Mouse (Mus musculus) macrophage (primary cell): ENCODE results near the gene Ten1. TPM values are rescaled to one million over a fixed set of nuclear protein-coding genes. Genes with fewer than 3 reads are reported as not detected.
A peak's percentile ranks its signal among the peaks of the same experiment; 100 is the strongest.

Experiments used
- H3K27ac ChIP-seq: fragments of 350-480 bp; formaldehyde crosslinking; 2 replicates; pipeline ENCODE4 v1.9.0; 2021
- H3K36me3 ChIP-seq: fragments of 350-480 bp; formaldehyde crosslinking; 2 replicates; pipeline ENCODE4 v1.9.0; 2021; ENCODE audit errors: inconsistent target
- H3K4me3 ChIP-seq: fragments of 350-480 bp; formaldehyde crosslinking; 2 replicates; pipeline ENCODE4 v1.9.0; 2021; ENCODE audit errors: inconsistent target
- H3K79me2 ChIP-seq: fragments of 350-480 bp; formaldehyde crosslinking; 2 replicates; pipeline ENCODE4 v1.9.0; 2021; ENCODE audit errors: inconsistent target
- WGBS: methylation state at CpG from one replicate; pipeline ENCODE4 v1.1.7; 2026; ENCODE audit warnings: inconsistent platforms; ENCODE audit not compliant: missing documents; 5-methylcytosine and 5-hydroxymethylcytosine counted together
- polyA plus RNA-seq: library from polyadenylated mRNA; stranded (reverse); fragments of 250-400 nt; gene quantifications from 3 replicates; pipeline ENCODE4 v1.2.4, GENCODE M21; 2018; ENCODE audit warnings: inconsistent platforms

Ten1 gene
- polyA plus RNA-seq, 1 experiment from 2014 or later: 35.1 TPM

DNA sequence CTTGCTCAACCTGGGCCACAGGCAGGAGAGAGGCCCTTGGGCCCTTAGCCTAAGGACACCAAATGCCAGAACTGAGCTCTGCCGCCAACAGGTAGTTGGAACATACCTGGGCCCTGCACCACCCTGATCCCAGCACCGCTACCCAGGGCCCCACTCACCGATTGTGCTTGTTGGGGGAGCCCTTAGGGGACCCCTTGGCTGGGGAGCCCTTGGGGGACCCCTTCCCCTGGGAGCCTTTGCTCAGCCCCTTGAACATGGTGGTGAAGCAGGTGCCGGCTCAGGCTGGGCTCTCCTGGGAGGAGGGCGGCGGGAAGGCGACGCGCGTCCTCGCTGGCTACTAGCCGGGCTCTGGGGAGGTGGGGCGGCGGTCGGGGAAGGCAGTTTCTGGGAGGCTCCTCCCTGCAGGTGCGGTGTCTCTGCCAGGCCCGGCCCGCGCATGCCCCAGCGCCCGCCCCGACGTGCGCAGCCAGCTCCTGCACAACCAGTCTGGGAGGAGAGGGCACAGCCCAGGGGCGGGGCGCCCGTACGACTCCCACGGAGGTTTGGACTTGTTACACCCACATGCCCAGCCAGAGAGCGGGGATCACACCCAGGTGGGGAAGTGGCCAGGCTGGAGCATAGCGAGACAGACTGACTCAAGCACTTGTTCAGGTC is 39.2 kb downstream of the Ten1 start, which contains the start of gene Evpl:
Evpl (minus strand) TSS at position 336 of the 654 bp plus-strand sequence.
- no peaks in the 10 kb centered on the region for H3K79me2 ChIP-seq
- H3K4me3 ChIP-seq: no peak within 1 kb of the TSS
- 26% methylated on average over 20 of the region's 31 CpGs for WGBS
- no peak within 1 kb of the TSS for H3K27ac ChIP-seq
- no peaks in the 10 kb centered on the region for H3K36me3 ChIP-seq

DNA sequence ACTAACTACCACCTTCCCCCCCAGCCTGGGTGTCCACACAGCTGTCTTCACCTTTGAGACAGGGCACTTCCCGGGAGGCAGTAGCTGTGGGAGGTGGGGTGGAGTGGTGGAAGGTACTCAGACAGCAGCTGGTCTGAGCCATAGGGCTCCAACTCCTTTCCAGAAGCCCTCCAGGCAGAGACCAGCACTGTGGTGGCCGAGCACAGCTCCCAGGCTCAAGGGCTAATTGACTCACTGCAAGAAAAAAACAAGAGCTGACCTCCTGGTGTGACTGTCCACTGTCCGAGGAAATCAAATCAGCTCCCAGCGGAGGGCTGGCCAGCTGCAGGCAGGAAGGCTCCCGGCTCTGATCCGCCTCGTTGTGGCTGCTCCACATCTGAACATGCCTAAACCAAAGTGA is 41.1 kb downstream of the Ten1 start:
- Histone ChIP-seq H3K27ac (no peak overlapping the region), H3K4me3 (no peak overlapping the region), H3K36me3 (peaks cover under 1% of the 10 kb centered on the region), H3K79me2 (no peaks in the 10 kb centered on the region)
- 89% methylated on average over 7 of the region's 7 CpGs for WGBS

DNA sequence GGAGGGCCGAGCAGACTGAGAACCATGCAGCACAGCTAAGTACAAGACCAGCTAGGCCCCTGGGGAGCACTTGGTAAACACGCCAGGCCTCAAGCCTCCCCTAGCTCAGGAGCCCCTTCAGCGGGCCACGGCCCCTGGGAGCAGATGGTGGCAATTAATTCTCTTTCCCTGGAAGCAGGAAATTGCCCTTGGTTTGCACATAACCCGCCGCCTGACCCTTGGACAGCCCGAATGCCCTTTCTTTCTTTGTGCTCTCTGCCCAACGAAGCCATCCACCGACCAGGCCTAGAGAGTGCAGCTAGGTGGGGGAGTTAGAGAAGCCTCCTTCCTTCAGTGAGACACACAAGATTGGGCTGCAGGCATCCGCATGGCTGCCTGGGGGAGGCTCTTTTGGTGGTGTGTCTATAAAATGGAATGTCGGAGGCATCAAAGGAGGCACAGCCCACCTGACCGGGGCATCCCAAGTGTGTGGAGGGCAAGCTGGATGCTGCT is 43.1 kb downstream of the Ten1 start:
- H3K79me2 ChIP-seq: no peaks in the 10 kb centered on the region
- no peak overlapping the region for H3K27ac ChIP-seq
- H3K36me3 ChIP-seq: peaks cover 21% of the 10 kb centered on the region
- 90% methylated on average over 12 of the region's 12 CpGs for WGBS
- no peak overlapping the region for H3K4me3 ChIP-seq

DNA sequence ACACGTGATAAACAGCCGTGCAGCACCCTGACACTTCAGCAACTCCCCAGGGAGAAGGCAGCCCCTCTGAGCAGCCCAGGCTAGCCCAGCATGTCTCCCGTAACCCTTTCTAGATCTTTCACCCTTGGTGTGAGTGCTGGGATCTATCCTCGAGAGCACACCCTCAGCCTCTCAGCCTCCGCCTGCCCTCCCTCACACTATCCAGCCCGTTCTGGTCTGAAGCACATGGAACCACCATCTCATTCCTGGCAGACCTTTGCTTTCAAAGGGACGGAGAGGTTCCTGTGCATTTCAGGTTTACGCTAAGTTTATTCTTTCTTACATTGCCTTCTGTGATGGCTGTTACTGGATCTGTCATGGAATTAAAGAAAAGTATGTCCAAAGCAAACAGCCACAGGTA is 45.9 kb downstream of the Ten1 start:
- WGBS: 92% methylated on average over 8 of the region's 8 CpGs
- H3K4me3 ChIP-seq: no peak overlapping the region
- no peaks in the 10 kb centered on the region for H3K79me2 ChIP-seq
- H3K36me3 ChIP-seq: peaks cover 48% of the 10 kb centered on the region
- no peak overlapping the region for H3K27ac ChIP-seq

DNA sequence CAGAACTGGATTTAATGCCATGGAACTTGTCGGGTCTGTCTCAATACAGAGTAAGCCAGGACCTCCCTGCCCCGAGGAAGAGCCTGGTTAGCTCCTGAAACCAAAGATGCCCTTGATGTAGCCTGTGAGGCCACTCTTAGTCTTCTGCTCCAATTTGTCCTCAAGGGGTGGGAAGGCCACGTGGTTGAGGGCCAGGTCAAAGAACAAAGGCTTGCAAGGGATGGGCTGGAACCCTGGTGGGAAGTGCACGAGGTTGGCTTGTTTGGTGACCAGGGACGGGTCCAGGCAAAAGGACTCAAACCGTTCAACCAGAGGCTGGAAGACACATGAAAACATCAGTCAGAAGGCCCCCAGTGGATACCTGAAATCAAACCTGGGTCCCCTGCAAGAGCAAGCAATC is 47.0 kb downstream of the Ten1 start:
- Histone ChIP-seq H3K27ac (no peak overlapping the region), H3K36me3 (peaks cover 58% of the 10 kb centered on the region), H3K4me3 (no peak overlapping the region), H3K79me2 (no peaks in the 10 kb centered on the region)
- WGBS: 93% methylated on average over 6 of the region's 6 CpGs

DNA sequence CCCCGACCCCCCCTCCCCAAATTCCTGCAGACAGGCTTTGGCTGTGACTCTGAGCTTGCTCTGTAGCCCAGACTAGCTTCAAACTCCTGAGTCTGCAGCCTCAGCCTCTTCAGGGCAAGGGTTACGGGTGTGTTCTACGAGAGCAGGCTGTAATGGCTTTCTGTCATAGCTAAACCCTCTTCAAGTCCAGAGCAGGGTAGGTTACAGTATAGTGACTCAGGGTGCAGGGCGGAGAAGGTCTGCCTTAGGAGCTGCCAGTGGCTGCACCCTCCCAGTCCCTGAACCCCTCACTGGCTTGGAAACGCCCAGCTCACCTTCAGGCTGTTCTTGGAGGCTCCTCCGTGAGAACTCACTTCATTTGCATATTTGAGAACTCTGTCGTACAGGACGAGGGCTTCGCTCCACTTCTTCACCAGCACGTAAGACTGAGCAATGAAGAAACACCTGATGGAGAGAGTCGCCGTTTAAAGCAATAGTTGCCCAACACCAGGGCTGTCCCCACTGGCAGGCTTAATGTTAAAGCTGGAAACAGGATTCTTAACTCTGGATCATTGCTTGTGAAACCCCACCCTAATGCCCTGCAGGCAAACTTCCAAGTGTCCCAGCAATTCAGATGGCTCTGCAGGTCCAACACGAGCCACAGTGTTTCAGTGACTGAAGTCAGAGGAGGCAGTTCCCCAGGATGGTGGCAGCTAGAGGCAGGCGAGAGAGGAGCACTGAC is 49.0 kb downstream of the Ten1 start:
- H3K79me2 ChIP-seq: no peaks in the 10 kb centered on the region
- no peak overlapping the region for H3K27ac ChIP-seq
- WGBS: 89% methylated on average over 14 of the region's 14 CpGs
- H3K4me3 ChIP-seq: no peak overlapping the region
- H3K36me3 ChIP-seq: peaks cover 79% of the 10 kb centered on the region

DNA sequence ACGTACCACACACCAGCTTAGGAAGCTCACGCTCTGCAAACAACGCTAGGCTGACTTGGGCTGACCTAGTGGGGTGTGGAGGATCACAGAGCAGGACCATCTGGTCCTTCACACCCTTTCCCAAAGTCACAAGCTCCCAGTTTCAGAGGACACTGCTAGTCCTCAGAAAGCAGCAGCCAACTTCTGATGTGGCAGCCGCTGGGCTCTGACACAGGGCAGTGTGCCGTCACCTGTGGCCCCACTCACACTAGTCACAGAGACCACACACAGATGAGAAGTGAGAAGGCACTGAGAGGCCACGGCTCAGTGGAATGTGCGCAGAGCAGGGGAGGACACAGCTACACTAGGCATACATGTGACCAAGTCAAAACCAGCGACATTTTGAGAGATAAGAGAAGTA is 52.2 kb downstream of the Ten1 start:
- Histone ChIP-seq H3K36me3 (peaks cover 82% of the 10 kb centered on the region), H3K4me3 (no peak overlapping the region), H3K27ac (no peak overlapping the region), H3K79me2 (no peaks in the 10 kb centered on the region)
- WGBS: 89% methylated on average over 8 of the region's 8 CpGs

DNA sequence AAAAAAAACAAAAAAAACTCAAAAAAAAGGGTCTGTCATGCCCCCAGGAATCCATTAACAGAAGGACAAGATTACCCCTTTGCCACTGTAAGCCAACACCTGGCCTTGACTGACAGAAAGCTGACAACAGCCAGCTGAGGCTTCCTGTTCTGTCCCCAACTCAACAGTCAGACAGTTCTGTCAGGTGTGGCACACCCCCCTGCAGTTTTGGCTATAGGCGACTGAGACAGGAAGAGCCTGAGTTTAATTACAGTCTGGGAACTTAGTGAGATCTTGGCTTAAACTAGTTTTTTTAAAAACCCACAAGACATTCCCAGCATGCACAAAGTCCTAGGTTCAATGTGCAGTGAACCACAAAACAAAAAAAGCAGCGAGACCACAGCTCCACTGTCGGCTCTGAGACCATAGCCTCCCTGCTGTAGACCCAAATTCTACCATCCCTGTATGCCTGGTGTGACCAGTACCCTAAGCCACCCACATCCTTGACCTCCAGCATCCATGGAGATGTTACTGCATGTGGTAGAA is 54.5 kb downstream of the Ten1 start:
- no peaks in the 10 kb centered on the region; the same call in 1 of the 2 replicates for H3K79me2 ChIP-seq
- no peak overlapping the region for H3K27ac ChIP-seq
- H3K36me3 ChIP-seq: peaks cover 67% of the 10 kb centered on the region
- WGBS: 52% methylated on average over 3 of the region's 3 CpGs
- no peak overlapping the region for H3K4me3 ChIP-seq

DNA sequence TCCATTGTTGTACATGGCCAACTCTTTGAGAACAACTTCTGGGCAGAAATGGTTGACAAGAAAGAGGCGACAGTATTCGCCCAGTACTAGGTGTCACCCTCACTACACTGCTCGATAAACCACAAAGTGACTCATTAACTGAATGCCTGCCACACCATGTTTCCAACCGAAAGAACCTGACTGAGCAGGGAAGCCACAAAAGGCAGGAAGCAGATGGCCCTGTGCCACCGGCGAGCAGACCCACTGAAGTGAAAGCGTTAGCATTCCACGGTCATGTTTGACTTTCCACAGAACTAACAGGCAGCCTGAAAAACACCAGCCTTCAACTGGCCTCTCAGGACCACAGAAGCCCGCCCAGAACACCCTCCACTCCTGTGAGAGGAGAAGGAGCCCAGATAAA is 56.0 kb downstream of the Ten1 start:
- Histone ChIP-seq H3K4me3 (no peak overlapping the region), H3K36me3 (peaks cover 63% of the 10 kb centered on the region), H3K27ac (peak overlapping the region; percentile 52), H3K79me2 (no peaks in the 10 kb centered on the region; the same call in 1 of the 2 replicates)
- WGBS: 17% methylated on average over 9 of the region's 9 CpGs

DNA sequence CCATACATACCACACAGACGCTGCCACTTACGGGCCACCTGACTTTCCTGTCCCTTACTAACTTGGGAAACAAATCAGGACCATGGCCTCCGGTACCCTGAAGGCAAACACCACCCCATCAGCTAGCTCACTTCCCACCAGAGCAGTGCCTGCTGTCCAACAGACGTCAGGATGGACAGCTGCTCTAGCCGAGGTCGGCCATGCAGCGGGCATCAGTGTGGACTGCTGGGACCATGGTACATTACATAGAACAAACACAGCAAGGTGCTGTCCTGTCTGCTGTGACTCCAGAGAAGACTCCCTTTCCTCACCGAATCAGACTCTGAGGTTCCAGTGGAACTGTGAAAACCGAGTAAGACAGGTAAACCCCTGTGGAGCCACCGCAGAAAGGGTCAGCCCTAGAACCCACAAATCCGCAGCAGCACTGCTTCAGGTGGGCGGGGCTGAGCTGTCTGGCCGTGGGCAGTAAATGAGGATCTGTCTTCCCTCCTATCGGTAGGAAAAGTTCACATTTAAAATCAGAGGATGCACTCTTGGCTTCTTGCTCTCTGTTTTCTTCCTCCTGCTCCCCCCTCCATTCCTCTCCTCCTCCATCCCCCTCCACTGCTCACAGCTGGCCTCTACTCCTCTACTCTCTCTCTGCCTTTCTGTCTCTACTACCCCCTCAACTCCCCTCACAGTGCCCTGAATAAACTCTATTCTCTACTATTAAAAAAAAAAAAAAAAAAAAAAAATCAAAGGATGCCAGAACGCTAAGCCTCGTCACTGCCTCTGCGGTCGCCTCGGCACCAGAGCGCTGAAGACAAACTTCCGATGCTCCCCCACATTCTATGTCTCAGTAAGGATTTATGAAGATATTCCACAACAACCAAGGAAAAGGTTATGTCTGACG is 56.7 kb downstream of the Ten1 start:
- H3K4me3 ChIP-seq: no peak overlapping the region
- H3K79me2 ChIP-seq: no peaks in the 10 kb centered on the region; the same call in 1 of the 2 replicates
- peak overlapping the region; percentile 52 for H3K27ac ChIP-seq
- H3K36me3 ChIP-seq: peaks cover 57% of the 10 kb centered on the region
- 30% methylated on average over 22 of the region's 22 CpGs for WGBS

DNA sequence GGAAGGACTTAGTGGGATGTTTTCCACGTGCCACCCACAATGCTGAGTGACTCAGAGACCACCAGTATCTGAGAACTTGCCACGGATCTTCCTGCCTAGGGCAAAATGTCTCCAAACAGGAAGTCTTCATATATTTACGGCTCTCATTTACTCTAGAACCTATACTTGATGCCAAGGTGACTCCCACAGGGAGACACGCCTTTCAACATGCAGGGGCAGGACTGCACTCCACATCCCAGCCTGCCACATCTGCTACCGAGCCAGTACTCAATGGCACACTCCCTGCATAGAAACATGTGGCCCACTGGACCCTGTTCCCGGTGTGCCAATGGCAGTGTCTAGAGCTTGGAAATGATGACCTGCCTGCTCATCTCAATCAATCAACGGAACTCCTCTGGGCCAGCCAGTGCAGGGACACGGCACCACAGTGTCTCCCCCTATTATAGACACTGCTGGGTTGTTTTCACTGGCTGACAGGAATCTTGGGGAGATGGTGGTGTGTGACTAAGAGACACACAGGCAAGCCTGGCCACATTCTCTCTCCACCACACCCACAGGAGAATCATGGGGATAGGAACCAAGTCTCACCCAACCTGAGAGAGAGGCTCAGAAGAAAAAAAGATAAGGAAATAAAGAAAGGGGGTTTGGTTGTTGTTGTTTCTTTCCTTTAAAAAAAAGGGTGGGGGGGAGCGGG is 57.5 kb downstream of the Ten1 start:
- no peak overlapping the region for H3K27ac ChIP-seq
- WGBS: 52% methylated on average over 9 of the region's 9 CpGs
- H3K4me3 ChIP-seq: no peak overlapping the region
- peaks cover 57% of the 10 kb centered on the region for H3K36me3 ChIP-seq
- H3K79me2 ChIP-seq: no peaks in the 10 kb centered on the region; the same call in 1 of the 2 replicates

DNA sequence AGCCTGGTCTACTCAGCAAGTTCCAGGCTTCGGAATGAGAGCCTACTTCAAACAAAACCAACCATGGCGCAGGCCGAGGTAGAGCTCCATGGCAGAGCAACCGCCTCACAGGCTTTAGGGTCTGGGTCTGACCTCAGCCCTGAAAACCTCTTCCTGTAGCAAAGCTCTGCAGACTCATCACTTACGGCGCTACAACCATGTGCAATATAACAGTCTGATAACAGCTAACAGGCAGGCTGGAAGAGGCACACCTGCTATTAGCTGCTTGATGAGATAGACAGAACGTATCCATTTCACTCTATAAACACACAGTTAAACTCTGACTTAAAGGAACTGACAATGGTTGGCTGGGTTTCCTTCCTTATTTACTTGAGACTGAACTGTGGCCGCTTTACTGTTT is 60.8 kb downstream of the Ten1 start:
- peak overlapping the region; percentile 15; the same call in 1 of the 2 replicates for H3K27ac ChIP-seq
- H3K36me3 ChIP-seq: peaks cover 59% of the 10 kb centered on the region
- H3K4me3 ChIP-seq: no peak overlapping the region
- no peaks in the 10 kb centered on the region; the same call in 1 of the 2 replicates for H3K79me2 ChIP-seq
- 20% methylated on average over 8 of the region's 8 CpGs for WGBS

DNA sequence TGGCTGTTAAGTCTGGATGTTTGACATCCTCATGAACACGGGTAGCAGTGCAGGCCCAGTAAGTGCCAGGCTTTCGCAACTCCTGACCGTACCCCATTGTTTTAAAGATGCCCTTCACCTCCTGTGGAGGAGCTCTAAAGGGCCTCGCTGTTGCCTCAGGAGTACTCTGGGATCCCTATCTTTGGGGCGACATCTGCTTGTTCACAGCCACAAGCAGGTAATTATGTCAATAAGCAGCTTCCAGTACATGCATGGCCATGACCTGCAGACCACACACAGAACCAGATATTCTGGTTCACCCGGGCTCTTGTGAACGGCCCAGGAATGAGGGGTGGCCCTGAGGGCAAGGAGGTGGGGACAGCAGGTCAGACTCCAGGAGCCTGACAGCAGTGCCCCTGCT is 61.6 kb downstream of the Ten1 start:
- WGBS: 54% methylated on average over 7 of the region's 7 CpGs
- Histone ChIP-seq H3K79me2 (no peaks in the 10 kb centered on the region; the same call in 1 of the 2 replicates), H3K4me3 (no peak overlapping the region), H3K27ac (no peak overlapping the region), H3K36me3 (peaks cover 67% of the 10 kb centered on the region)
